Mouse (Mus musculus) kidney, postnatal 36 days (tissue): ENCODE measurements around the gene Mettl23.
"Not testable (repeated sequence)": the region's sequence is repeated elsewhere in the genome, so short reads cannot be mapped to it uniquely, and the experiment has no call there.

Source experiments
- DNase-seq, 2 experiments: peaks; one replicate each; pipeline ENCODE4 v3.0.0; 2021 to 2022; ENCODE audit warnings: mixed read lengths in 2 of 2

The Mettl23 gene

DNA sequence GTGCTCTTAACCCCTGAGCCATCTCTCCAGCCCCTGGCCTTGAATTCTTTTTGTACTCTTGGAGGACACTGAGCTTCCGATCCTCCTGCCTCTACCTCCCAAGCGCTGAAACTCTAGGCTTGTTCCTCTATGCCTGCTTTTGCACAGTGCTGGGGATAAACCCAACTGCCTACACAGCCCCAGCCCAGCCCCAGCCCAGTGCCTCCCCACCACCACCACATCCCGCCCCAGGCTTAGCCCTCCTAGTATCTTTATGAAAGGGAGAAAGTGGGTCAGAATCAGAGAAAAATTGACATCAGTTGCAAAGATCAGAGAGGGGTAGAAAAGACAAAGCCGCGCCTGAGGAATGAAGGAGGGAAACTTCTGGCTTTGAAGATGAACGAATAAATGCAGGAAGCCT lies 41.0 kb downstream of the Mettl23 start:
- DNase-seq, result no peak

DNA sequence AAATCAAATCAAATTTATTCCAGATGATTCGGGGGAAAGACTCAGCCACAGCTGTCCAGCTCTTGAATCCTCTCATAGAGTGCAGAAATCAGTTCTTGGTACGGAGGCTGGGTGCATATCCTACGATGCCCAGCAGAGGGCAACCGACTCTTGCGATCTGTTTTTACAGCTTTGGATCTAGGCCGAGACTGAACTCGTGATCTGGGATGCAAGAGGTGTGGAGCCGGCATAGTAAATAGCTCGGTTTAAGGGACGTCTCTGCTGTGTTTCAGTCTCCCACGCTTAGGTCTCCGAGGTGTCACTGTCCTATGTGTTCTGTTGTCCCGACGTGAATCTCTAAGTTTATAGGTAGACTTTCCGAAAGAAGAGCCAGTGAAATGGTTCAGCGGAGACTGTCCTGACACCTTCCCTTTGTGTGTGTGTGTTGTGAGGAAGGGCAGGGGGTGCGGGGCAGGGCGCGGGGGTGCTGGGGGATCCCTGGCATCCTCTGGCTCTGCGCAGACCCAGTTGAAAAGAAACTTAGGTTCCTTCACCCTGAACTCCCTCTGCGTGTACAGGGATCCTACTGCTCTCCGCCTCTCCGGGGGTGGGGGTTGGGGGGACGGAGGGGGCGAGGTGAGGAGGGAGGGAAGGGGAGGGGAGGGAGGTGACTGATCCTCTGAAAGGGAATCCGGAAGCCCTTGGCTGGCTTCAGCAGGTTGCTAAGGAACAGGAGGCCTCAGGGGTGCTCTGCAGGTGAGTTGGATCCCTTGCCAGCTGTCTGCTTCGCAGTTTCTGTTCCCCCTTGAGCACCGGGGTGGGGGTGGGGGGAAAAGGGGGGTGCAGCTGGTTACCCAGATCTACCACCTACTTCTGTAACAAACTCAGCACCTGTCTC lies 42.4 kb downstream of the Mettl23 start:
- peak; percentile 85 to 92 for DNase-seq

DNA sequence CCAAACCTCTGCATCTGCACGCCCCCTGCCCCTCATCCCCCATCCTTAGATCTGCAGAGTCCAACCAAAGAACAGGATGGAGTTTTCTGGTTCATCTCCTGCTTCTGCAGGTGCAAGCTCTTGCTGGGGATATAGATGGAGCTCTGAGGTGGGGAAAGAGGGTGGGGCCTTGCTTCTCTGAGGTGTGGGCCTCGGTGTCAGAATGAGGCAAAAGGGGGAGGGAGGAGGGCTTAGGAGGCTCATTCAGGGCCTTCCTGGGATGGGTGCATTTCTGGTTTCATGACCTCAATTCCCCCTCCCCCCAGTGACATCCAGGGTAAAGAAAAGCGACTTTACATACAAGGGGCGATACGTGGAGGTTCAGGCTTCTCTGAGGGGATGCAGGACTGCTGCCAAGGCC lies 44.1 kb downstream of the Mettl23 start:
- no peak for DNase-seq

DNA sequence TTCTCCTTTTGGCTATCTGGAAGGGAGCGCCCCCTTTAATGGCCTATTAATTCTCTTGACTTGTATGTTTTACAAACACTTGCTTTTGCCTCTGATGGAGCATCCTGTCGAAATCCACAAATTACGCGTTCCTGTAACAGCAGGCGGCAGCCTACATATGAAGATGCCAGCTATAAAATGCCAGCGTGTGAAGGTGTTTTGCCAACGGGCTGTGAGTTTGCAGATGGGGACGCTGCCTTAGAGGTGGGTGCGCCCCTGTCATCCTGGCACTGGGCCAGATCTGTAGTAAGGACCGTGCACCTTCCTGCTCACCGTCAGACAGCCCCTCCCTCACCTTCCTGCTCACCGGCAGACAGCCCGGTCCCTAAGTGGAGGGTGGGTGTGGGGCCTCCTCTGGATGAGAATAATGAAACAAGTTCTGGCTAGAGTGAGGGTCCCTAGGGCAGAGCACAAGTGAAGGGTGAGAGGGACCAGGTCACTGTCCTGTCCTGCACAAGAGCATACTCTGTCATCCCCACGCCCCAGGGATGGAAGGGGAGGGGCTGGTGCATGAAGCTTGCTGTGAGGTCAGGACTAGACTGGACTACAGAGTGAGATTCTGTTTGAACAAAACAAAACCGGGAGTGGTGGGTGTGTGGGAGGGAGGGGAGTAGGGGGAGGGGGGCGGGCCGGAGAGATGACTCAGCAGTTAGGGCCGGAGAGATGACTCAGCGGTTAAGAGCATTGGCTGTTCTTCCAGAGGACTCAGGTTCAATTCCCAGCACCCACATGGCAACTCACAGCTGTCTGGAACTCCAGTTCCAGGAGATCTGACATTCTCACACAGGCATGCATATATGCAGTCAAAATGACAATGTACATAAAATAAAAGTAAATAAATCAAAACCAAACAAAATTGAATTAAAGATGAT lies 50.7 kb downstream of the Mettl23 start:
- DNase-seq, result no peak

GRCm38 (mm10) chr11:116895402-116895801 lies 52.3 kb downstream of the Mettl23 start:
- no peak for DNase-seq

- DNase-seq, result no peak
These were observed 56.2 kb downstream of the Mettl23 start for GRCm38 (mm10) chr11:116899247-116899646.

DNA sequence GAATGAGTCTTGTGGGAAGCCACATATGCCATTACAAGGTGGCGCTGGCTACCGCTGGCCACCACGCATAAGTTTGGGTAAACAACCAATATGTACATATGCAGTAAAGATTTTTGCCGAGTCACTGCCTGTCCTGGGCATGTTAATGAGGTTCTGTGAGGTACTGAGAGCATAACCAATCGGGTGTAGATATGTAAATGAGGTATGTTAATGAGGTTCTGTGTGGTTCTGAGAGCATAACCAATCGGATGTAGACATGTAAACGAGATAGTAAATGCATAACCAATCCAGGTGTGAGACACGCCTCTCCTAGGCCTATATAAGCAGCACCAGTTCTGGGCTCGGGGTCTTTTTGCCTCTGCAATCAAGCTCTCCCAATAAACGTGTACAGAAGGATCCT lies 59.5 kb downstream of the Mettl23 start:
- not testable (repeated sequence) for DNase-seq
